Mouse (Mus musculus): ENCODE data around the gene Zfp668. TPM values are rescaled to one million over a fixed set of nuclear protein-coding genes. Genes with fewer than 3 reads are reported as not detected.

Zfp668 gene
- polyA plus RNA-seq, 1 experiment from 2014 or later, result 11.5 TPM

- Histone ChIP-seq H3K27ac (ENCODE audit: low read depth, low read length) (no peak overlapping the region), H3K9ac (ENCODE audit: low read depth, low read length) (no peak overlapping the region), H3K36me3 (ENCODE audit: control insufficient read depth, insufficient read depth, low read length) (peaks cover 5% of the 10 kb centered on the region; the same call in 1 of the 2 replicates), H3K27me3 (ENCODE audit: control insufficient read depth, insufficient read depth, low read length) (no peaks in the 10 kb centered on the region), H3K9me3 (replicated peaks; ENCODE audit: control insufficient read depth, low read length) (no peaks in the 10 kb centered on the region), H3K4me3 (ENCODE audit: low read depth, low read length) (no peak overlapping the region), H3K4me1 (ENCODE audit: control insufficient read depth, insufficient read depth, low read length) (no peaks in the 10 kb centered on the region), H3K4me2 (no peak overlapping the region)
- WGBS (ENCODE audit: insufficient replicate concordance), result 89% methylated on average over 12 of the region's 12 CpGs
- no peak for ATAC-seq (replicated peaks; ENCODE audit: insufficient number of reproducible peaks, low FRiP score, low TSS enrichment)
Measured at GRCm38 (mm10) chr7:127915293-127915692, 38.7 kb upstream of the Zfp668 start.

GRCm38 (mm10) chr7:127912938-127913337, 36.3 kb upstream of the Zfp668 start:
- Histone ChIP-seq H3K4me2 (peak overlapping the region; percentile 81), H3K36me3 (ENCODE audit: control insufficient read depth, insufficient read depth, low read length) (peaks cover 23% of the 10 kb centered on the region), H3K4me1 (ENCODE audit: control insufficient read depth, insufficient read depth, low read length) (no peaks in the 10 kb centered on the region), H3K27me3 (ENCODE audit: control insufficient read depth, insufficient read depth, low read length) (no peaks in the 10 kb centered on the region), H3K9ac (ENCODE audit: low read depth, low read length) (peak overlapping the region; percentile 86), H3K4me3 (ENCODE audit: low read depth, low read length) (peak overlapping the region; percentile 99), H3K9me3 (replicated peaks; ENCODE audit: control insufficient read depth, low read length) (no peaks in the 10 kb centered on the region), H3K27ac (ENCODE audit: low read depth, low read length) (0 out of 2 replicates have a peak overlapping the region, but pooled peaks have one; percentile 73)
- 10% methylated on average over 4 of the region's 4 CpGs for WGBS (ENCODE audit: insufficient replicate concordance)
- no peak for ATAC-seq (replicated peaks; ENCODE audit: insufficient number of reproducible peaks, low FRiP score, low TSS enrichment)

- H3K4me2 ChIP-seq, result peak within 1 kb of the TSS; percentile 81
- under 1% methylated on average over 40 of the region's 40 CpGs for WGBS (ENCODE audit: insufficient replicate concordance)
- H3K4me1 ChIP-seq (ENCODE audit: control insufficient read depth, insufficient read depth, low read length), result no peaks in the 10 kb centered on the region
- ATAC-seq (replicated peaks; ENCODE audit: insufficient number of reproducible peaks, low FRiP score, low TSS enrichment), result peak; percentile 91
- H3K4me3 ChIP-seq (ENCODE audit: low read depth, low read length), result peak within 1 kb of the TSS; percentile 99
- peak within 1 kb of the TSS; percentile 73 for H3K27ac ChIP-seq (ENCODE audit: low read depth, low read length)
- peaks cover 28% of the 10 kb centered on the region for H3K36me3 ChIP-seq (ENCODE audit: control insufficient read depth, insufficient read depth, low read length)
- no peaks in the 10 kb centered on the region for H3K9me3 ChIP-seq (replicated peaks; ENCODE audit: control insufficient read depth, low read length)
- H3K27me3 ChIP-seq (ENCODE audit: control insufficient read depth, insufficient read depth, low read length), result no peaks in the 10 kb centered on the region
- H3K9ac ChIP-seq (ENCODE audit: low read depth, low read length), result peak within 1 kb of the TSS; percentile 86
Measured at GRCm38 (mm10) chr7:127912190-127912871, 35.7 kb upstream of the Zfp668 start, which contains the start of gene Kat8. TSS of gene Kat8 (plus strand) at chr7:127912516.

DNA sequence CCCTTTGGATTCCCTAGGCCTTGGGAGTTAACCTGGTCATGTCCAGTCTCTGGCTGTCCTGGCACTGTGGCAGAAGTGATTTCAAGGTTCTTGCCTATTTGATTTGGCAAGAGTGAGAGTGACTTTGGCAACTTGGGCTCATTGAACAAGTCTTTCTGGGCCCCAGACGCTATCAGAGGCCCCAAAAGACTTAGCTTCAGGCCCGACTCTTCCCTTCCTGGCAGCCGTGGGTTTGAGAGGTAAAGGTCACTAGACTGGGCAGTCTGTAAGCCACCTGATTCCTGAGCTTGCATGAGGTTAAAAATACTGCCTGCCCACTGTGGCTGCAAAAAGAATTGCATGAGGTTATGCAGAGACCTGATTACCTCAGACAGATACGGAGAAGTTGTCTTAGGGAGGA, 32.0 kb upstream of the Zfp668 start:
- Histone ChIP-seq H3K36me3 (ENCODE audit: control insufficient read depth, insufficient read depth, low read length) (peaks cover 36% of the 10 kb centered on the region), H3K4me1 (ENCODE audit: control insufficient read depth, insufficient read depth, low read length) (peaks cover 7% of the 10 kb centered on the region), H3K9me3 (replicated peaks; ENCODE audit: control insufficient read depth, low read length) (no peaks in the 10 kb centered on the region), H3K27me3 (ENCODE audit: control insufficient read depth, insufficient read depth, low read length) (no peaks in the 10 kb centered on the region), H3K9ac (ENCODE audit: low read depth, low read length) (no peak overlapping the region), H3K4me3 (ENCODE audit: low read depth, low read length) (no peak overlapping the region), H3K27ac (ENCODE audit: low read depth, low read length) (no peak overlapping the region), H3K4me2 (no peak overlapping the region)
- no peak for ATAC-seq (replicated peaks; ENCODE audit: insufficient number of reproducible peaks, low FRiP score, low TSS enrichment)
- 87% methylated on average over 4 of the region's 4 CpGs for WGBS (ENCODE audit: insufficient replicate concordance)

- peaks cover 36% of the 10 kb centered on the region for H3K36me3 ChIP-seq (ENCODE audit: control insufficient read depth, insufficient read depth, low read length)
- WGBS (ENCODE audit: insufficient replicate concordance), result 90% methylated on average over 12 of the region's 12 CpGs
- H3K27ac ChIP-seq (ENCODE audit: low read depth, low read length), result no peak overlapping the region
- no peak overlapping the region for H3K9ac ChIP-seq (ENCODE audit: low read depth, low read length)
- peaks cover 7% of the 10 kb centered on the region for H3K4me1 ChIP-seq (ENCODE audit: control insufficient read depth, insufficient read depth, low read length)
- no peaks in the 10 kb centered on the region for H3K27me3 ChIP-seq (ENCODE audit: control insufficient read depth, insufficient read depth, low read length)
- H3K4me2 ChIP-seq, result no peak overlapping the region
- no peaks in the 10 kb centered on the region for H3K9me3 ChIP-seq (replicated peaks; ENCODE audit: control insufficient read depth, low read length)
- H3K4me3 ChIP-seq (ENCODE audit: low read depth, low read length), result no peak overlapping the region
- ATAC-seq (replicated peaks; ENCODE audit: insufficient number of reproducible peaks, low FRiP score, low TSS enrichment), result no peak
Measured at GRCm38 (mm10) chr7:127907939-127908338, 31.3 kb upstream of the Zfp668 start.

DNA sequence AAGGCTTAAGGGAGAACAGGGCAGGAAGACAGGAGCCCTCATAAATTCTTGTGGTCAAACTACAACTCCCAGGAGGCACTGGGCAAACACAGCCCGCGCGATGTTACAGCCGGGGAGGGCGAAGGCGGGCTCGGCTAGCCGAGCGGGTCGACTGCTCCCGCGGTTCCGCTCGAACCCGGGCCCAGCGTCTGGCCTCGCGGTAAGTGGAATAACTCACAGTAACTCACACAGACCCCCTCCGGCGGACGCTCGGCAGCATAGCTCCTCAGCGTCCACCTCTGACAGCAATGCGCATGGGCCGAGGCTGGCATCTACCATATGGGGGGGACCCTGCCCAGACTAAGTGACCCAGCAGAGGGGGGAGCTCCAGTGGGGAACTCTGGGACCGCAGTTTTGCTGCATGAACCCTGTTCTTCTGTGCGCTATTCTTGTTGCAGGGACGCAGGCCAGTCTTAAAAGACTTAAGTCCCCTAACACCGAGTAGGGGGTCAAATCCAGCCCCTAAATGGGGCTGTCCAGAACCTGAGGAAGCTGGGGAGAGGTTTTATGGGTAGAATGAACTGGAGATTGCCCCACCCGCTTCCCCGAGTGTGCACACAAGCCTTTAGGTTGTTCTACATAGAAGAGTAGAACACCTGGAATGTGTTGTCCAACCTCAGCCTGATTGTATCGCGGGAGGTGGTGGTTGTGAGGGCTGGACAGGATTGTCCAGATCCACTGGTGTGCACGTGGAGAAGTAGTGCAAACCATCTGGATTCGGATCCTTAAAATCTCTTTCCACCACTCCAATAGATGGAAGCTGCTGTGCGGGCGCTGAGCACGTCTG, 27.6 kb upstream of the Zfp668 start, which contains the start of gene Bckdk:
Gene Bckdk (plus strand): TSS at position 112 of the 826 bp plus-strand sequence.
- Histone ChIP-seq H3K27ac (ENCODE audit: low read depth, low read length) (peak within 1 kb of the TSS; percentile 87), H3K27me3 (ENCODE audit: control insufficient read depth, insufficient read depth, low read length) (no peaks in the 10 kb centered on the region), H3K9ac (ENCODE audit: low read depth, low read length) (peak within 1 kb of the TSS; percentile 96), H3K4me2 (peak within 1 kb of the TSS; percentile 89), H3K9me3 (replicated peaks; ENCODE audit: control insufficient read depth, low read length) (no peaks in the 10 kb centered on the region), H3K4me3 (ENCODE audit: low read depth, low read length) (peak within 1 kb of the TSS; percentile 86), H3K36me3 (ENCODE audit: control insufficient read depth, insufficient read depth, low read length) (peaks cover 31% of the 10 kb centered on the region), H3K4me1 (ENCODE audit: control insufficient read depth, insufficient read depth, low read length) (peaks cover 9% of the 10 kb centered on the region)
- peak; percentile 73 for ATAC-seq (replicated peaks; ENCODE audit: insufficient number of reproducible peaks, low FRiP score, low TSS enrichment)
- WGBS (ENCODE audit: insufficient replicate concordance), result 7% methylated on average over 38 of the region's 38 CpGs

DNA sequence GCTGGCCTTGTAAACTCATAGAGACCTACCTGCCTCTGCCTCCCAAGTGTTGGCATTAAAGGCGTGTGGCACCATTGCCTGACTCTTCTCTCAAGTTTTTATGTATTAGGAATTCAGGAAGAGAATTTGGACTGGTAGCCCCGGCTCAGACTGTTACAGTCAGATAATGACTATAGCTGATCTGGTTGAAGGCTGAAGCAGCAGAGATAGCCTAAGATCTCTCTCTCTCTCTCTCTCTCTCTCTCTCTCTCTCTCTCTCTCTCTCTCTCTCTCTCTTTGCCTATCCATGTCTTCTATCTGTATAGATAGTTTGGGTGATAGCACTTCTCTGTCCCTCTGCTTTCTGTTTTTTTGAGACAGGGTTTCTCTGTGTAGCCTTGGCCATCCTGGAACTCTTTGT, 25.1 kb upstream of the Zfp668 start:
- Histone ChIP-seq H3K27me3 (ENCODE audit: control insufficient read depth, insufficient read depth, low read length) (no peaks in the 10 kb centered on the region), H3K9ac (ENCODE audit: low read depth, low read length) (no peak overlapping the region), H3K9me3 (replicated peaks; ENCODE audit: control insufficient read depth, low read length) (no peaks in the 10 kb centered on the region), H3K36me3 (ENCODE audit: control insufficient read depth, insufficient read depth, low read length) (peaks cover 10% of the 10 kb centered on the region), H3K4me3 (ENCODE audit: low read depth, low read length) (no peak overlapping the region), H3K27ac (ENCODE audit: low read depth, low read length) (no peak overlapping the region), H3K4me2 (no peak overlapping the region), H3K4me1 (ENCODE audit: control insufficient read depth, insufficient read depth, low read length) (peaks cover 9% of the 10 kb centered on the region)
- no peak for ATAC-seq (replicated peaks; ENCODE audit: insufficient number of reproducible peaks, low FRiP score, low TSS enrichment)
- 64% methylated on average over 2 of the region's 2 CpGs for WGBS (ENCODE audit: insufficient replicate concordance)

DNA sequence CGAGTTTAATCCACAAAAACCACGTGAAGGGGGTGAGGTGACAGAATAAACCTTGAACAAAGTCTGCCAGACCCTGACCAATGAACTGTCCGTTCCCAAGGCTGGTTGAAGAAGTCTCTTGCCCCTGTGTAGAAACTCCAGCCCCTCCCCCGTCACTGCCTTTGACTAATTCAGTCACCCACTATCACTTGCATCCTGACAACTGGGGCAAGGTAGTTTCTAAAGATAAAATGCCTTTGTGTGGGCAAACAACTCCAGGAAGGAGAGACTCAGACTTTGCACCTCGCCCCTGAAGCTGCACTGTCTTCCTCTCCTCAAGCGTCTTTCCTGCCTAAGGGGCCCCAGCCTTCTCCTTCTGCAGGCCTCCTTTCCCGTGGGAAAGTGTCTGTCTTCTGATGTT, 23.4 kb upstream of the Zfp668 start:
- Histone ChIP-seq H3K36me3 (ENCODE audit: control insufficient read depth, insufficient read depth, low read length) (no peaks in the 10 kb centered on the region), H3K27ac (ENCODE audit: low read depth, low read length) (no peak overlapping the region), H3K4me1 (ENCODE audit: control insufficient read depth, insufficient read depth, low read length) (peaks cover 9% of the 10 kb centered on the region), H3K9me3 (replicated peaks; ENCODE audit: control insufficient read depth, low read length) (no peaks in the 10 kb centered on the region), H3K27me3 (ENCODE audit: control insufficient read depth, insufficient read depth, low read length) (no peaks in the 10 kb centered on the region), H3K9ac (ENCODE audit: low read depth, low read length) (no peak overlapping the region), H3K4me3 (ENCODE audit: low read depth, low read length) (no peak overlapping the region), H3K4me2 (no peak overlapping the region)
- no peak for ATAC-seq (replicated peaks; ENCODE audit: insufficient number of reproducible peaks, low FRiP score, low TSS enrichment)
- WGBS (ENCODE audit: insufficient replicate concordance), result 31% methylated on average over 7 of the region's 7 CpGs

All from heart, embryonic 11.5 days (tissue).